Mouse (Mus musculus): ENCODE data around the gene Eif2a. TPM values are rescaled to one million over a fixed set of nuclear protein-coding genes. Genes with fewer than 3 reads are reported as not detected.

Gene Eif2a
- polyA plus RNA-seq, 1 experiment, result 14.4 TPM

GRCm38 (mm10) chr3:58515947-58516601 lies 9.5 kb upstream of the Eif2a start:
- no peaks in the 10 kb centered on the region for H3K27me3 ChIP-seq (ENCODE audit: control insufficient read depth, insufficient read depth, insufficient read length)
- H3K36me3 ChIP-seq (ENCODE audit: control insufficient read depth, insufficient read depth), result no peaks in the 10 kb centered on the region
- H3K4me2 ChIP-seq (ENCODE audit: low read depth), result no peak overlapping the region
- TF ChIP-seq POLR2AphosphoS2 (IDR thresholded peaks at IDR 0.05; ENCODE audit: insufficient read length, low read depth) (no peak), SRF (IDR thresholded peaks at IDR 0.05; ENCODE audit: control insufficient read depth, insufficient read length, low read depth) (no peak), MYOD1 (IDR thresholded peaks at IDR 0.05; ENCODE audit: control insufficient read depth in 1 of 3, insufficient read length in 2 of 3, low read depth in 2 of 3) (no peak), TCF12 (IDR thresholded peaks at IDR 0.05; ENCODE audit: insufficient read depth, poor library complexity, severe bottlenecking) (no peak), TCF3 (IDR thresholded peaks at IDR 0.05; ENCODE audit: insufficient read length, low read depth) (no peak), CEBPB (IDR thresholded peaks at IDR 0.05; ENCODE audit: insufficient read depth, poor library complexity, severe bottlenecking) (no peak), REST (IDR thresholded peaks at IDR 0.05; ENCODE audit: insufficient read depth, insufficient read length) (no peak), USF1 (IDR thresholded peaks at IDR 0.05; ENCODE audit: low read depth) (no peak)
- H3K79me2 ChIP-seq (ENCODE audit: control insufficient read depth, insufficient read depth), result no peaks in the 10 kb centered on the region
- no peak overlapping the region for H3K4me3 ChIP-seq
- H3ac ChIP-seq (ENCODE audit: control insufficient read depth, insufficient read length), result no peak overlapping the region

DNA sequence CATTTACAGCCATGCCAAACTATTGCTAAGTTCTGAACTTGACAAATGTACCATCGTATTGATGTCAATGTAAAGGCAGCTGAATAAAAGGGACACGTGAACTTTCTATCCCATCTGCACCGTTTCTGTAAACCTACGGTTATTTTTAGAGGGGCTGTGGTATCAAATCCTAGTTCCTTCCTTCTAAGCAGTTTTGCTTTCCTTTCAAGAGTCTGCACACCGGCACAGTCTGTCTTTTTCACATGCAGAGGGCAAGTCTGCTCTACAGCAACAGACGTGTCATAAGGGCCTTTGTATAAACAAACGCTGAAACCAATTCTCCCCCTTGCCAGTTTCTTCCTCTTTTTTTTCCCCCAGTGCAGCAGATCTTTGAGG lies 9.0 kb upstream of the Eif2a start:
- Histone ChIP-seq H3K36me3 (ENCODE audit: control insufficient read depth, insufficient read depth) (no peaks in the 10 kb centered on the region), H3K4me3 (no peak overlapping the region), H3K4me2 (ENCODE audit: low read depth) (no peak overlapping the region), H3K79me2 (ENCODE audit: control insufficient read depth, insufficient read depth) (no peaks in the 10 kb centered on the region), H3K27me3 (ENCODE audit: control insufficient read depth, insufficient read depth, insufficient read length) (no peaks in the 10 kb centered on the region), H3ac (ENCODE audit: control insufficient read depth, insufficient read length) (no peak overlapping the region)
- TF ChIP-seq MAX (IDR thresholded peaks at IDR 0.05; ENCODE audit: low read depth), result no peak
- TF ChIP-seq REST (IDR thresholded peaks at IDR 0.05; ENCODE audit: insufficient read depth, insufficient read length), result no peak
- no peak for TF ChIP-seq MYOD1 (IDR thresholded peaks at IDR 0.05; ENCODE audit: control insufficient read depth in 1 of 3, insufficient read length in 2 of 3, low read depth in 2 of 3)
- no peak for TF ChIP-seq CEBPB (IDR thresholded peaks at IDR 0.05; ENCODE audit: insufficient read depth, poor library complexity, severe bottlenecking)
- TF ChIP-seq USF1 (IDR thresholded peaks at IDR 0.05; ENCODE audit: low read depth), result no peak
- TF ChIP-seq TCF12 (IDR thresholded peaks at IDR 0.05; ENCODE audit: insufficient read depth, poor library complexity, severe bottlenecking), result no peak
- no peak for TF ChIP-seq POLR2A (IDR thresholded peaks at IDR 0.05; ENCODE audit: insufficient read length, low read depth)
- no peak for TF ChIP-seq MYOG (IDR thresholded peaks at IDR 0.05; ENCODE audit: control insufficient read depth in 1 of 3, insufficient read depth in 1 of 3, insufficient read length in 2 of 3, low read depth in 2 of 3)
- no peak for TF ChIP-seq E2F4 (IDR thresholded peaks at IDR 0.05; ENCODE audit: insufficient read depth)
- no peak for TF ChIP-seq TCF3 (IDR thresholded peaks at IDR 0.05; ENCODE audit: insufficient read length, low read depth)
- no peak for TF ChIP-seq SRF (IDR thresholded peaks at IDR 0.05; ENCODE audit: control insufficient read depth, insufficient read length, low read depth)
- TF ChIP-seq POLR2AphosphoS2 (IDR thresholded peaks at IDR 0.05; ENCODE audit: insufficient read length, low read depth), result no peak

GRCm38 (mm10) chr3:58517258-58517657 lies 8.4 kb upstream of the Eif2a start:
- Histone ChIP-seq H3K79me2 (ENCODE audit: control insufficient read depth, insufficient read depth) (no peaks in the 10 kb centered on the region), H3K27me3 (ENCODE audit: control insufficient read depth, insufficient read depth, insufficient read length) (no peaks in the 10 kb centered on the region), H3K4me3 (no peak overlapping the region)

DNA sequence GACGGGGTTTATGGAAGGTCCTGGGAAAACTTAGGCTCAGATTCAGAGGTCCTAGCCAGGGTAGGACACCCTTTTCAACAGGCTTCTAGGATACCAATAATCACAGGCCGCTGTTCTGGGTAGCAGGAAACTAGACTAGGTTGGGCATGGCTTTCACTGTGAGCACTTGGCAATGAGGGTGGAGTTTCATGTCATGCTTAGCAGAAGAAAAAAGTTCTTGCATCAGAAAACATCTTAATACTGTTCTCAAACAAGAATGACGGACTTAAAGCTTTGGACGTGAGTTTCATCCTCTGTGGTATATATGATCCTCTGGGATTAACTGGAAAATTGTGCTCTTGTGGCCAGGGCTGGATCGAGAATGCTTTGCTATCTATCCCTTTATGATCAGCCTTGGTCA lies 7.8 kb upstream of the Eif2a start:
- Histone ChIP-seq H3K4me2 (ENCODE audit: low read depth) (no peak overlapping the region), H3K79me2 (ENCODE audit: control insufficient read depth, insufficient read depth) (no peaks in the 10 kb centered on the region), H3K36me3 (ENCODE audit: control insufficient read depth, insufficient read depth) (peaks cover 7% of the 10 kb centered on the region), H3K4me3 (no peak overlapping the region), H3K27me3 (ENCODE audit: control insufficient read depth, insufficient read depth, insufficient read length) (no peaks in the 10 kb centered on the region), H3ac (ENCODE audit: control insufficient read depth, insufficient read length) (no peak overlapping the region)
- TF ChIP-seq E2F4 (IDR thresholded peaks at IDR 0.05; ENCODE audit: insufficient read depth) (no peak), TCF3 (IDR thresholded peaks at IDR 0.05; ENCODE audit: insufficient read length, low read depth) (no peak), CEBPB (IDR thresholded peaks at IDR 0.05; ENCODE audit: insufficient read depth, poor library complexity, severe bottlenecking) (no peak), MYOG (IDR thresholded peaks at IDR 0.05; ENCODE audit: control insufficient read depth in 1 of 3, insufficient read depth in 1 of 3, insufficient read length in 2 of 3, low read depth in 2 of 3) (no peak), TCF12 (IDR thresholded peaks at IDR 0.05; ENCODE audit: insufficient read depth, poor library complexity, severe bottlenecking) (no peak), SRF (IDR thresholded peaks at IDR 0.05; ENCODE audit: control insufficient read depth, insufficient read length, low read depth) (no peak), MYOD1 (IDR thresholded peaks at IDR 0.05; ENCODE audit: control insufficient read depth in 1 of 3, insufficient read length in 2 of 3, low read depth in 2 of 3) (no peak), POLR2AphosphoS2 (IDR thresholded peaks at IDR 0.05; ENCODE audit: insufficient read length, low read depth) (no peak), REST (IDR thresholded peaks at IDR 0.05; ENCODE audit: insufficient read depth, insufficient read length) (no peak), USF1 (IDR thresholded peaks at IDR 0.05; ENCODE audit: low read depth) (no peak), POLR2A (IDR thresholded peaks at IDR 0.05; ENCODE audit: insufficient read length, low read depth) (no peak), MAX (IDR thresholded peaks at IDR 0.05; ENCODE audit: low read depth) (no peak)

More at GRCm38 (mm10) chr3:58517258-58517657, 8.4 kb upstream of the Eif2a start:
- TF ChIP-seq MAX (IDR thresholded peaks at IDR 0.05; ENCODE audit: low read depth), result no peak
- peak in 1 of 3 experiments; percentile 2 for TF ChIP-seq MYOD1 (IDR thresholded peaks at IDR 0.05; ENCODE audit: control insufficient read depth in 1 of 3, insufficient read length in 2 of 3, low read depth in 2 of 3)
- H3K4me2 ChIP-seq (ENCODE audit: low read depth), result no peak overlapping the region
- H3ac ChIP-seq (ENCODE audit: control insufficient read depth, insufficient read length), result no peak overlapping the region
- peaks cover 1% of the 10 kb centered on the region for H3K36me3 ChIP-seq (ENCODE audit: control insufficient read depth, insufficient read depth)

GRCm38 (mm10) chr3:58518962-58519361 lies 6.7 kb upstream of the Eif2a start:
- no peaks in the 10 kb centered on the region for H3K27me3 ChIP-seq (ENCODE audit: control insufficient read depth, insufficient read depth, insufficient read length)
- no peak overlapping the region for H3ac ChIP-seq (ENCODE audit: control insufficient read depth, insufficient read length)
- TF ChIP-seq CEBPB (IDR thresholded peaks at IDR 0.05; ENCODE audit: insufficient read depth, poor library complexity, severe bottlenecking), result no peak
- no peak for TF ChIP-seq MAX (IDR thresholded peaks at IDR 0.05; ENCODE audit: low read depth)
- TF ChIP-seq POLR2A (IDR thresholded peaks at IDR 0.05; ENCODE audit: insufficient read length, low read depth), result no peak
- no peak for TF ChIP-seq USF1 (IDR thresholded peaks at IDR 0.05; ENCODE audit: low read depth)
- no peak for TF ChIP-seq TCF3 (IDR thresholded peaks at IDR 0.05; ENCODE audit: insufficient read length, low read depth)
- no peak for TF ChIP-seq E2F4 (IDR thresholded peaks at IDR 0.05; ENCODE audit: insufficient read depth)
- TF ChIP-seq SRF (IDR thresholded peaks at IDR 0.05; ENCODE audit: control insufficient read depth, insufficient read length, low read depth), result no peak
- no peak for TF ChIP-seq TCF12 (IDR thresholded peaks at IDR 0.05; ENCODE audit: insufficient read depth, poor library complexity, severe bottlenecking)
- no peak for TF ChIP-seq REST (IDR thresholded peaks at IDR 0.05; ENCODE audit: insufficient read depth, insufficient read length)
- no peak for TF ChIP-seq POLR2AphosphoS2 (IDR thresholded peaks at IDR 0.05; ENCODE audit: insufficient read length, low read depth)
- TF ChIP-seq MYOD1 (IDR thresholded peaks at IDR 0.05; ENCODE audit: control insufficient read depth in 1 of 3, insufficient read length in 2 of 3, low read depth in 2 of 3), result no peak
- TF ChIP-seq MYOG (IDR thresholded peaks at IDR 0.05; ENCODE audit: control insufficient read depth in 1 of 3, insufficient read depth in 1 of 3, insufficient read length in 2 of 3, low read depth in 2 of 3), result no peak
- H3K79me2 ChIP-seq (ENCODE audit: control insufficient read depth, insufficient read depth), result peaks cover 3% of the 10 kb centered on the region
- H3K4me3 ChIP-seq, result no peak overlapping the region
- peaks cover 16% of the 10 kb centered on the region for H3K36me3 ChIP-seq (ENCODE audit: control insufficient read depth, insufficient read depth)
- no peak overlapping the region for H3K4me2 ChIP-seq (ENCODE audit: low read depth)
